Mouse (Mus musculus) MEL-GATA-1-ER (cell line): ENCODE measurements at regions not wholly inside any gene's neighbourhood (a gene's known extent, or its start where the extent isn't known, plus 50 kb on each side); places are given as distances from the start of the nearest gene placed in this dataset.

Source experiments
- DNase-seq: peaks from one replicate; pipeline ENCODE4 v3.0.0-alpha.2; 2012; ENCODE audit warnings: low read depth; ENCODE audit errors: extremely low read depth

- no peak for DNase-seq
Observed at GRCm38 (mm10) chr13:35211834-35212233, 184.9 kb upstream of the Eci2 start.

- no peak for DNase-seq
Observed at GRCm38 (mm10) chr13:35212276-35212675, 185.4 kb upstream of the Eci2 start.

GRCm38 (mm10) chr13:35214219-35214618 is 187.3 kb upstream of the Eci2 start:
- no peak for DNase-seq

- no peak for DNase-seq
Observed at GRCm38 (mm10) chr13:35226142-35226829, 199.4 kb upstream of the Eci2 start.

GRCm38 (mm10) chr13:35226944-35227343 is 200.0 kb upstream of the Eci2 start:
- DNase-seq: no peak

- DNase-seq: no peak
Observed at GRCm38 (mm10) chr13:35229601-35230000, 202.7 kb upstream of the Eci2 start.

- DNase-seq: no peak
Observed at GRCm38 (mm10) chr13:35233636-35234035, 206.7 kb upstream of the Eci2 start.

- no peak for DNase-seq
Observed at GRCm38 (mm10) chr13:35241443-35241842, 214.5 kb upstream of the Eci2 start.

- DNase-seq: no peak
Observed at GRCm38 (mm10) chr13:35243946-35244345, 217.1 kb upstream of the Eci2 start.

GRCm38 (mm10) chr13:35257386-35257785 is 230.5 kb upstream of the Eci2 start:
- DNase-seq: no peak

- DNase-seq: no peak
Observed at GRCm38 (mm10) chr13:35258720-35259119, 231.8 kb upstream of the Eci2 start.

GRCm38 (mm10) chr13:35283959-35284358 is 257.1 kb upstream of the Eci2 start:
- DNase-seq: no peak

GRCm38 (mm10) chr13:35302088-35302487 is 275.2 kb upstream of the Eci2 start:
- no peak for DNase-seq

GRCm38 (mm10) chr13:35316772-35317171 is 289.9 kb upstream of the Eci2 start:
- no peak for DNase-seq

GRCm38 (mm10) chr13:35326682-35327242 is 299.9 kb upstream of the Eci2 start:
- DNase-seq: no peak

GRCm38 (mm10) chr13:35328320-35328719 is 301.4 kb upstream of the Eci2 start:
- no peak for DNase-seq

GRCm38 (mm10) chr13:35330926-35331325 is 304.0 kb upstream of the Eci2 start:
- no peak for DNase-seq

- DNase-seq: no peak
Observed at GRCm38 (mm10) chr13:35345507-35346129, 314.0 kb upstream of the Cdyl start.

- DNase-seq: no peak
Observed at GRCm38 (mm10) chr13:35348283-35348682, 311.4 kb upstream of the Cdyl start.

GRCm38 (mm10) chr13:35359345-35359744 is 300.3 kb upstream of the Cdyl start:
- DNase-seq: no peak

GRCm38 (mm10) chr13:35377487-35377886 is 282.1 kb upstream of the Cdyl start:
- no peak for DNase-seq

- DNase-seq: no peak
Observed at GRCm38 (mm10) chr13:35379500-35379899, 280.1 kb upstream of the Cdyl start.
